Mouse (Mus musculus) heart, embryonic 14.5 days (tissue): Measurements from ENCODE around the gene Gpx4. TPM values are rescaled to one million over a fixed set of nuclear protein-coding genes. Genes with fewer than 3 reads are reported as not detected.

Experiments
- ATAC-seq: fragments of 200-750 bp; cut with Nextera tagmentation; 2 replicates; pipeline ENCODE4 v1.8.0; 2017; ENCODE audit warnings: low read depth, moderate TSS enrichment; ENCODE audit not compliant: insufficient number of reproducible peaks, insufficient read depth, low FRiP score
- H3K27ac ChIP-seq, 2 experiments: fragments of 200-500 bp in 1 of 2; fragments of 300-500 bp in 1 of 2; sonication (generic) in 1 of 2; replicated peaks in 1 of 2; 2 replicates each; pipeline ENCODE4 v1.5.1; 2012 to 2014; ENCODE audit warnings: low read depth in 2 of 2, low read length in 2 of 2, control low read depth in 1 of 2, mild to moderate bottlenecking in 1 of 2, mixed read lengths in 1 of 2; ENCODE audit not compliant: control insufficient read depth in 1 of 2, insufficient read depth in 1 of 2
- H3K27me3 ChIP-seq: fragments of 300-500 bp; sonication (generic); 2 replicates; pipeline ENCODE4 v1.6.1; 2014; ENCODE audit warnings: mild to moderate bottlenecking, low read length, control low read depth; ENCODE audit not compliant: control insufficient read depth, insufficient read depth
- H3K36me3 ChIP-seq: fragments of 300-500 bp; sonication (generic); 2 replicates; pipeline ENCODE4 v1.6.1; 2014; ENCODE audit warnings: mild to moderate bottlenecking, control low read depth, low read length, mixed read lengths; ENCODE audit not compliant: control insufficient read depth, insufficient read depth
- H3K4me1 ChIP-seq, 2 experiments: fragments of 200-500 bp in 1 of 2; fragments of 300-500 bp in 1 of 2; sonication (generic) in 1 of 2; 2 replicates each; pipeline ENCODE4 v1.6.1; 2012 to 2014; ENCODE audit warnings: low read length in 2 of 2, control low read depth in 1 of 2, mixed read lengths in 1 of 2; ENCODE audit not compliant: control insufficient read depth in 2 of 2, insufficient read depth in 2 of 2
- H3K4me2 ChIP-seq: fragments of 300-500 bp; sonication (generic); 2 replicates; pipeline ENCODE4 v1.6.1; 2014; ENCODE audit warnings: mild to moderate bottlenecking, low read length
- H3K4me3 ChIP-seq, 2 experiments: fragments of 200-500 bp in 1 of 2; fragments of 300-500 bp in 1 of 2; sonication (generic) in 1 of 2; 2 replicates each; pipeline ENCODE4 v1.5.1; 2012 to 2014; ENCODE audit warnings: low read length in 2 of 2, mild to moderate bottlenecking in 2 of 2, control low read depth in 1 of 2, low read depth in 1 of 2, moderate library complexity in 1 of 2; ENCODE audit not compliant: control insufficient read depth in 1 of 2, insufficient read depth in 1 of 2
- H3K9ac ChIP-seq: fragments of 300-500 bp; sonication (generic); 2 replicates; pipeline ENCODE4 v1.6.1; 2014; ENCODE audit warnings: mild to moderate bottlenecking, low read length
- H3K9me3 ChIP-seq: fragments of 300-500 bp; sonication (generic); 2 replicates; pipeline ENCODE4 v1.6.1; 2016; ENCODE audit warnings: low read length, control low read depth; ENCODE audit not compliant: control insufficient read depth
- WGBS: fragments of 180-500 bp; shearing (Covaris S2); extraction: QIAGEN DNeasy Blood & Tissue Kit; methylation state at CpG from one replicate; pipeline ENCODE4 v1.1.7; 2014; 5-methylcytosine and 5-hydroxymethylcytosine counted together
- polyA plus RNA-seq: library from polyadenylated mRNA; unstranded; fragments of >200 nt; fragmentation: Nextera tagmentation; extraction: Ambion mirVana; gene quantifications from 2 replicates; pipeline ENCODE4 v1.2.1, GENCODE M21; 2014

Gene Gpx4
- polyA plus RNA-seq, 1 experiment from 2014 or later: 757 TPM

GRCm38 (mm10) chr10:80013609-80014008 lies 33.4 kb upstream of the Gpx4 start:
- H3K9me3 ChIP-seq: peaks cover 10% of the 10 kb centered on the region
- no peak for ATAC-seq
- H3K4me2 ChIP-seq: no peak overlapping the region
- no peak overlapping the region for H3K9ac ChIP-seq
- H3K27me3 ChIP-seq: peaks cover 31% of the 10 kb centered on the region
- H3K4me3 ChIP-seq: no peak overlapping the region
- 38% methylated on average over 25 of the region's 25 CpGs for WGBS
- H3K27ac ChIP-seq: no peak overlapping the region
- H3K4me1 ChIP-seq: peaks cover 2% of the 10 kb centered on the region in 2 experiments; a peak in 2 of 4 replicates
- H3K36me3 ChIP-seq: peaks cover 16% of the 10 kb centered on the region; the same call in 1 of the 2 replicates

- Histone ChIP-seq H3K4me3 (no peak overlapping the region), H3K27me3 (peaks cover 31% of the 10 kb centered on the region), H3K9me3 (peaks cover 10% of the 10 kb centered on the region), H3K36me3 (peaks cover 9% of the 10 kb centered on the region; the same call in 1 of the 2 replicates), H3K4me1 (peaks cover 12 to 13% of the 10 kb centered on the region in 2 experiments; a peak in 3 of 4 replicates), H3K4me2 (no peak overlapping the region), H3K27ac (no peak overlapping the region), H3K9ac (no peak overlapping the region)
- no peak for ATAC-seq
- 27% methylated on average over 28 of the region's 28 CpGs for WGBS
Measured at GRCm38 (mm10) chr10:80014484-80015290, 32.3 kb upstream of the Gpx4 start.

- Histone ChIP-seq H3K36me3 (peaks cover 5% of the 10 kb centered on the region; the same call in 1 of the 2 replicates), H3K4me1 (peaks cover 13 to 15% of the 10 kb centered on the region in 2 experiments; a peak in 3 of 4 replicates), H3K27ac (no peak overlapping the region), H3K4me2 (no peak overlapping the region), H3K9ac (no peak overlapping the region), H3K27me3 (peaks cover 31% of the 10 kb centered on the region), H3K9me3 (peaks cover 6% of the 10 kb centered on the region), H3K4me3 (no peak overlapping the region)
- WGBS: 62% methylated on average over 10 of the region's 10 CpGs
- no peak for ATAC-seq
Measured at GRCm38 (mm10) chr10:80015583-80015982, 31.4 kb upstream of the Gpx4 start.

- Histone ChIP-seq H3K9me3 (no peaks in the 10 kb centered on the region), H3K9ac (no peak within 1 kb of the TSS), H3K4me3 (no peak within 1 kb of the TSS), H3K4me1 (peaks cover 13 to 15% of the 10 kb centered on the region in 2 experiments; a peak in 3 of 4 replicates), H3K4me2 (no peak within 1 kb of the TSS), H3K36me3 (no peaks in the 10 kb centered on the region), H3K27me3 (peaks cover 31% of the 10 kb centered on the region), H3K27ac (no peak within 1 kb of the TSS)
- 69% methylated on average over 11 of the region's 11 CpGs for WGBS
- no peak for ATAC-seq
Measured at GRCm38 (mm10) chr10:80016511-80016910, 30.5 kb upstream of the Gpx4 start, which contains the start of gene Arhgap45. Arhgap45 (plus strand) TSS chr10:80016653.

- H3K4me2 ChIP-seq: no peak overlapping the region
Measured at GRCm38 (mm10) chr10:80016931-80017330, 30.0 kb upstream of the Gpx4 start.

GRCm38 (mm10) chr10:80017361-80017760 lies 29.6 kb upstream of the Gpx4 start:
- no peak overlapping the region for H3K4me2 ChIP-seq
- H3K4me3 ChIP-seq: no peak overlapping the region
- H3K27me3 ChIP-seq: peaks cover 31% of the 10 kb centered on the region
- no peak overlapping the region for H3K9ac ChIP-seq
- H3K9me3 ChIP-seq: no peaks in the 10 kb centered on the region
- no peak overlapping the region for H3K27ac ChIP-seq
- WGBS: 68% methylated on average over 3 of the region's 3 CpGs
- no peak for ATAC-seq
- H3K36me3 ChIP-seq: no peaks in the 10 kb centered on the region
- peaks cover 13 to 15% of the 10 kb centered on the region in 2 experiments; a peak in 3 of 4 replicates for H3K4me1 ChIP-seq

More at GRCm38 (mm10) chr10:80016931-80017330, 30.0 kb upstream of the Gpx4 start:
- ATAC-seq: no peak
- Histone ChIP-seq H3K36me3 (no peaks in the 10 kb centered on the region), H3K9me3 (no peaks in the 10 kb centered on the region), H3K9ac (no peak overlapping the region), H3K4me1 (peaks cover 13 to 15% of the 10 kb centered on the region in 2 experiments; a peak in 3 of 4 replicates), H3K27ac (no peak overlapping the region), H3K4me3 (no peak overlapping the region), H3K27me3 (peaks cover 31% of the 10 kb centered on the region)
- WGBS: 84% methylated on average over 10 of the region's 10 CpGs

GRCm38 (mm10) chr10:80017771-80018170 lies 29.2 kb upstream of the Gpx4 start:
- peaks cover 13 to 15% of the 10 kb centered on the region in 2 experiments; a peak in 3 of 4 replicates for H3K4me1 ChIP-seq
- H3K27me3 ChIP-seq: peaks cover 30% of the 10 kb centered on the region
- H3K4me2 ChIP-seq: no peak overlapping the region
- 83% methylated on average over 14 of the region's 14 CpGs for WGBS
- H3K4me3 ChIP-seq: no peak overlapping the region
- no peak overlapping the region for H3K27ac ChIP-seq
- H3K9ac ChIP-seq: no peak overlapping the region
- H3K36me3 ChIP-seq: no peaks in the 10 kb centered on the region
- ATAC-seq: no peak
- H3K9me3 ChIP-seq: no peaks in the 10 kb centered on the region
